ENCODE assay signal across 24 mouse cellular contexts in genomic region chr11:103337180-103337579, GRCm38 (mm10). TPM values are rescaled to one million over a fixed set of nuclear protein-coding genes. Genes with fewer than 3 reads are reported as not detected.
DNase-seq lines count a peak whose midpoint lies in the region; ATAC-seq lines count a peak whose summit lies in the region.
"Had no signal": no experiment of that assay in that cellular context is flagged by ENCODE, and none has a peak within 500 bp of the region (broad histone marks: within the 10 kb centered on the region; RNA-seq: fewer than 3 reads in every experiment).

No protein-coding gene starts in this region.

- H3K4me3 ChIP-seq in hindbrain, embryonic 11.5 days (ENCODE audit: low read depth, low read length): no peak overlapping the region
- H3K4me3 ChIP-seq: embryonic facial prominence, embryonic 13.5 days; erythroblast, embryonic 14.5 days; heart, adult 2 months; left cerebral cortex, adult 2 months had no signal

- H3K4me2 ChIP-seq in hindbrain, embryonic 11.5 days (replicated peaks; ENCODE audit: low read depth, low read length): no peak overlapping the region
- H3K4me2 ChIP-seq: embryonic facial prominence, embryonic 13.5 days; midbrain, embryonic 11.5 days had no signal

- no peaks in the 10 kb centered on the region for H3K36me3 ChIP-seq in hindbrain, embryonic 11.5 days (ENCODE audit: control insufficient read depth, insufficient read depth, low read length)
- H3K36me3 ChIP-seq: embryonic facial prominence, embryonic 13.5 days had no signal

- H3K9me3 ChIP-seq in hindbrain, embryonic 11.5 days (ENCODE audit: control insufficient read depth, low read length): no peaks in the 10 kb centered on the region
- H3K9me3 ChIP-seq: embryonic facial prominence, embryonic 13.5 days had no signal

- peak; percentile 67 for DNase-seq in urinary bladder, postnatal 14 days (ENCODE audit: low spot score)
- no peak for DNase-seq in urinary bladder, postnatal 4 days (ENCODE audit: low spot score in 2 of 2)
- DNase-seq in heart, adult 9 months (ENCODE audit: low spot score in 2 of 2): peak; percentile 54 to 72
- peak; percentile 61 for DNase-seq in heart, postnatal 4 days
- no peak for DNase-seq in testis, postnatal 10 days (ENCODE audit: low spot score)
- DNase-seq in hindbrain, embryonic 11.5 days (ENCODE audit: low spot score): no peak
- DNase-seq: adrenal gland, postnatal 10 days; cerebellum, adult 18-20 months; cerebellum, postnatal 25 days; gastrocnemius, postnatal 10 days; kidney, adult 18-20 months; layer of hippocampus, adult 9-11 months; left cerebral cortex, postnatal 4 days; thymus, adult 2 months; thymus, postnatal 4 days had no signal

- H3K27me3 ChIP-seq in hindbrain, embryonic 11.5 days (ENCODE audit: control insufficient read depth, insufficient read depth, low read length): peaks cover 22% of the 10 kb centered on the region

- no peak for ATAC-seq in megakaryocyte-erythroid progenitor cell, adult 5-6 weeks (replicated peaks; ENCODE audit: low FRiP score, low TSS enrichment, poor library complexity, severe bottlenecking)
- ATAC-seq in hindbrain, embryonic 11.5 days (ENCODE audit: low FRiP score): no peak
- ATAC-seq: activated CD4-positive, CD25-positive, alpha-beta regulatory T cell, adult 4 months; forebrain, embryonic 14.5 days; hindbrain, postnatal 0 days had no signal

- no peak overlapping the region for H3K9ac ChIP-seq in hindbrain, embryonic 11.5 days (ENCODE audit: low read depth, low read length)
- H3K9ac ChIP-seq: embryonic facial prominence, embryonic 13.5 days had no signal

- no peaks in the 10 kb centered on the region for H3K4me1 ChIP-seq in hindbrain, embryonic 11.5 days (replicated peaks; ENCODE audit: control insufficient read depth, insufficient read depth, low read length)

- H3K27ac ChIP-seq in hindbrain, embryonic 11.5 days (ENCODE audit: low read depth, low read length): no peak overlapping the region
- H3K27ac ChIP-seq: embryonic facial prominence, embryonic 13.5 days; heart, adult 2 months; hindbrain, postnatal 0 days; left cerebral cortex, adult 2 months had no signal

- WGBS in hindbrain, embryonic 11.5 days: 94% methylated on average over 2 of the region's 2 CpGs

RNA-seq across cellular contexts. Expression of gene Arhgap27, which starts 26.3 kb away (rescaled TPM):
- total RNA-seq in heart, postnatal 4 days (2021): 10 to 100 TPM; 23.5 to 25.4 TPM
- 1.4 and 3.3 TPM in 2 replicates for total RNA-seq in megakaryocyte-erythroid progenitor cell, adult 5-6 weeks (2014; fragmentation: Nextera tagmentation)
- total RNA-seq in megakaryocyte-erythroid progenitor cell, adult 5-6 weeks (2017): 2.1 and 11.1 TPM in 2 replicates
- 2.8 and 3.6 TPM in 2 replicates for polyA plus RNA-seq in hindbrain, embryonic 11.5 days (2014; fragmentation: Nextera tagmentation; extraction: Ambion mirVana)

Comparison
In these comparisons a context has a peak if more than half of its experiments do, and no peak if none do; other contexts are left out.
1. DNase-seq: peak in urinary bladder, postnatal 14 days (single experiment), heart, adult 9 months (2 of 2) and heart, postnatal 4 days (single experiment); none in urinary bladder, postnatal 4 days (0 of 2), testis, postnatal 10 days (single experiment) and hindbrain, embryonic 11.5 days (single experiment).